Mouse (Mus musculus) retina, postnatal 7 days (tissue): Measurements from ENCODE around the gene Eif4e.

Source experiments
- DNase-seq: peaks from one replicate; pipeline ENCODE4 v3.0.0-alpha.2; 2012; ENCODE audit warnings: low read depth, low spot score

Gene Eif4e

GRCm38 (mm10) chr3:138586213-138586612, 60.2 kb downstream of the Eif4e start:
- no peak for DNase-seq

DNA sequence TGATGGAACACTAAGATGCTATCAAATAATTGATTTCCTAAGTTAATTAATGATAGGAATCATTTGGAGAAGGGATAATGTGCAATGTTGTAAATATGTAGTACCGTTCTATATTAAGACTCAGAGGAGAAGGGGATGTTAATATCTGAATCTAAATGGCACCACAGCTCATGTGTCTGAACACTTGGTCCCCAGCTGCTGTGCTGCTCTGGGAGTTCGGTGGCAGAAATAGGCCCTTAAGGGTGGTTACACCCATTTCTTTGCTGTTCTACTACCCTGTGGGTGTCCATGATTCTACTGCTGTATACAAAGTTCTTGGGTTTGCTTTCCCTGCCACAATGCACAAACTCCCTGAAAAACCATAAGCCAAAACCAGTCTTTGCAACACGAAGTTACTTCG, 61.2 kb downstream of the Eif4e start:
- DNase-seq = no peak

GRCm38 (mm10) chr3:138588001-138588400, 62.0 kb downstream of the Eif4e start:
- DNase-seq = no peak

- no peak for DNase-seq
Measured at GRCm38 (mm10) chr3:138591002-138591401, 65.0 kb downstream of the Eif4e start.

DNA sequence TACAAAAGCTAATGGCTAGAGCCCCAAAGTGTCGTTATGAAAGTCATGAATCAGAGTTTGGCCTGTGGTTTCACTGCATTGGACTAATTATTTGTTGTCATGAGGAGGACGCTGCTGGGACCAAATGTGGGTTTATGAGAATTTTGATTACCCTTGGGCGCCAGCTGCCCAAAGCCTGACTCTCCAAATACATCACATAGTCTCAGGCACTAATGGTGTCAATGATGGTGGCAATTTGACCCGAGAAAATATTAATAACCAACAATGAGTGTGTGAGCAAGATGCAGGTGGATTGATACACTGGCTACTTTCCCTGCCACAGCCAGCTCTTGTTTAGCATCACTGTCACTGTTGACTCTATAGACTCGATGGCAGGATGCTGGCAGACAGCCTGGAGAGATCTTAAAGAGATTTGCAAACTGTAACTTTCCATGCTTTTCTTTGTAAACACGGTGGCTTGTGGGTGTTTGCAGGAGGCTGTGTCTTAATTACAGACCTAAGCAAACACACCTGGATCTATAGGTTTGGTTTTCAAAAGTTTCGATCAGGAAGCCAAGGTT, 65.9 kb downstream of the Eif4e start:
- DNase-seq = no peak

DNA sequence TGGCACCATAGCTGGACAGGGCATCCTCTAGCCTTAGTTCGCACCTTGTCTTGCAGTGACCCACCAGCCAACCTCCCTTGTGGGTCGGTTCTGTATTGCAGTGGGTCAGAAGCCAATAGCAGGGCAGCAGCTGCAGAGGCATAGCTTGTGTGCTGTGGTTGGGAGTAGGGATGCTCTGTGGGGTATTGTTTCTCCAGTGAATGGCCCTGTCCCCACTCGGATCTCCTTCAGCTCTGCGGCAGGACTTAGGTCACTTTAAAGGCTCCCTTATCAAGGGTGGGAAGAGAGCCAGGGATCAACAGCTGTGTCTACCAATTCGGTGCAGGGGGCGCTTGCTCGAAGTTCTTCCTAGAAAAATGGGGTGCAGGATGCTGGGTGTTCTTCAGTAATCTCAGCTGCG, 67.2 kb downstream of the Eif4e start:
- no peak for DNase-seq

GRCm38 (mm10) chr3:138593911-138594310, 67.9 kb downstream of the Eif4e start:
- no peak for DNase-seq

- no peak for DNase-seq
Measured at GRCm38 (mm10) chr3:138601076-138601475, 75.1 kb downstream of the Eif4e start.

DNA sequence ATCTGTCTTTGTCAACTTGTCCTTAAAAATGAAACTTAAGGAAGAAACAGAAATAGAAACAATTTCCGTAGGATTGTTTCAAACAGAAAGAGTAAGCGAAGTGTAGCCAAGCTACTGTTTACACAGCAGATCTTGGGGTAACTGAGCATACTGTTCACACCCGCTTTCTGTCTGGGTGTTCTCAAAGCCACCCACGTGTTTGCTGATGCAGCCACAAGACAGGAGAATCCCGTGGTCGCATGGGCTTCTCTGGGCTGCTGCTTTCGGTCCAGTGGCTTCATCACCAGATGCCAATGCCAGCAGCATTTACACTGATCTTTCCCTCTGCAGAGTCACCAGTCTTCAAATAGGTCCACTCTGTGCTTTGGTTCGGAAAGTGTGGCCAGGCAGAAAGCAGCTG, 79.2 kb downstream of the Eif4e start:
- no peak for DNase-seq

DNA sequence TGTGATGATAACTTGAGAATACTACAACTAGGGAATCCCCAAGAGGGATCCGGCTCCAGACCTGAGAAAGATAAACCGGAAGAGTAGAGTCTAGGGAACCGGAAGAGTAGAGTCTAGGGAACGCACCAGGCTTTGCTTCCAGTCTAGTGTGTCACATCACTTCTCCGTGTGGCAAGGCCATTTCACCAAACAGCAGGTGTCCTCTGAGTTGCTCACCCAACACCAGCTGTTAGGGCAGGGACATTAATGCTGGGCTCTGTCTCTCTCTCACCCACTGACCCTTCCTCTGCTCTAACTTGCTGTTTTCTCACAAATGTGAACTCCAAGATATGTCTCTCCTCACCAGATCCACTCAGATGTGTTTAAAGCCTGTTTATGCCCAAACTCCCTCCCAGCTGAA, 82.7 kb downstream of the Eif4e start:
- DNase-seq = no peak
